Mouse (Mus musculus) heart, postnatal 0 days (tissue): ENCODE measurements around the gene Cdc14a. TPM values are rescaled to one million over a fixed set of nuclear protein-coding genes. Genes with fewer than 3 reads are reported as not detected.

Experiments used
- ATAC-seq: fragments of 200-750 bp; cut with Nextera tagmentation; 2 replicates; pipeline ENCODE4 v1.8.0; 2017; ENCODE audit warnings: low read depth, moderate number of reproducible peaks, moderate library complexity; ENCODE audit not compliant: insufficient read depth
- DNase-seq: peaks from one replicate; pipeline ENCODE4 v3.0.0-alpha.2; 2016; ENCODE audit warnings: low spot score
- H3K27ac ChIP-seq: fragments of 300-500 bp; sonication (generic); 2 replicates; pipeline ENCODE4 v1.5.1; 2014; ENCODE audit warnings: low read depth, mild to moderate bottlenecking
- H3K27me3 ChIP-seq: fragments of 300-500 bp; sonication (generic); 2 replicates; pipeline ENCODE4 v1.6.1; 2014; ENCODE audit warnings: low read length, mixed read lengths; ENCODE audit not compliant: control insufficient read depth, insufficient read depth
- H3K36me3 ChIP-seq: fragments of 300-500 bp; sonication (generic); replicated peaks from 2 replicates; pipeline ENCODE4 v1.6.1; 2014; ENCODE audit warnings: low read length, mixed read lengths; ENCODE audit not compliant: control insufficient read depth, insufficient read depth
- H3K4me1 ChIP-seq: fragments of 300-500 bp; sonication (generic); 2 replicates; pipeline ENCODE4 v1.6.1; 2014; ENCODE audit warnings: antibody characterized with exemption; ENCODE audit not compliant: control insufficient read depth, insufficient read depth
- H3K4me2 ChIP-seq: fragments of 300-500 bp; sonication (generic); 2 replicates; pipeline ENCODE4 v1.6.1; 2014; ENCODE audit warnings: low read depth, mild to moderate bottlenecking, low read length, moderate library complexity
- H3K4me3 ChIP-seq: fragments of 300-500 bp; sonication (generic); 2 replicates; pipeline ENCODE4 v1.5.1; 2014; ENCODE audit warnings: low read depth, low read length
- H3K9ac ChIP-seq: fragments of 300-500 bp; sonication (generic); replicated peaks from 2 replicates; pipeline ENCODE4 v1.6.1; 2014; ENCODE audit warnings: low read depth, low read length, mixed read lengths
- H3K9me3 ChIP-seq: fragments of 300-500 bp; sonication (generic); replicated peaks from 2 replicates; pipeline ENCODE4 v1.6.1; 2016; ENCODE audit warnings: low read length; ENCODE audit not compliant: control insufficient read depth
- CTCF ChIP-seq: IDR thresholded peaks from 2 replicates; pipeline ENCODE4 v1.5.1; 2016; ENCODE audit warnings: antibody characterized with exemption, control low read depth, low read depth
- EP300 ChIP-seq: IDR thresholded peaks from 2 replicates; pipeline ENCODE4 v1.6.1; 2016; ENCODE audit warnings: antibody characterized with exemption, low read depth
- WGBS: fragments of 180-500 bp; shearing (Covaris S2); extraction: QIAGEN DNeasy Blood & Tissue Kit; methylation state at CpG from one replicate; pipeline ENCODE4 v1.1.7; 2014; 5-methylcytosine and 5-hydroxymethylcytosine counted together
- polyA plus RNA-seq: library from polyadenylated mRNA; unstranded; fragments of >200 nt; fragmentation: Nextera tagmentation; extraction: Ambion mirVana; gene quantifications from 2 replicates; pipeline ENCODE4 v1.2.1, GENCODE M21; 2015
- total RNA-seq: library from RNA; depleted of rRNA; stranded (reverse); fragments of >200 nt; gene quantifications from 2 replicates; pipeline ENCODE4 v1.2.3, GENCODE M21; 2014; ENCODE audit warnings: low replicate concordance

The Cdc14a gene
- total and polyA plus RNA-seq, 2 experiments from 2014 or later, result 2.5 to 6.1 TPM

DNA sequence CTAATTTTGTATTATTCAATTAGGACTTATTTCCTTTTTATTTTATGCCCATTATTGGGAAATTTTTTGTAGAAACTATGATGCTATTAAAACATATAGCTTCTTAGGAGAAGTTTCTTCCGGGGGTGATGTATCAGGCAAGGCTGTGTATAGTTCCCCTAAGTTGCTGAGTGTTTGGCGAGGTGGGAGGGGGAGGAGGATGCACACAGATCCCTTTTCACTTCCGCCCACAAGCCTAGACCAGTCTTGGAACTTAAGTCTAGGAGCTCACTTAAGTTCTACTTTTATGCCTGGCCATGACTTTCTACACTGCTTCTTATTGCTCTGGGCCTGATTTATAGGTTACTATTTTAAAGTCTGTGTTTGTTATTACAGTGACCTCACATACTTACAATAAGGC is 26.9 kb upstream of the Cdc14a start:
- Histone ChIP-seq H3K36me3 (no peaks in the 10 kb centered on the region), H3K9me3 (0 out of 2 replicates have a peak, but pooled peaks cover 5% of the 10 kb centered on the region), H3K27ac (no peak overlapping the region), H3K4me2 (no peak overlapping the region), H3K4me1 (no peaks in the 10 kb centered on the region), H3K4me3 (no peak overlapping the region), H3K27me3 (no peaks in the 10 kb centered on the region), H3K9ac (no peak overlapping the region)
- ATAC-seq, result no peak
- WGBS, result 65% methylated on average over 3 of the region's 3 CpGs
- no peak for DNase-seq
- no peak for TF ChIP-seq EP300
- no peak for TF ChIP-seq CTCF

DNA sequence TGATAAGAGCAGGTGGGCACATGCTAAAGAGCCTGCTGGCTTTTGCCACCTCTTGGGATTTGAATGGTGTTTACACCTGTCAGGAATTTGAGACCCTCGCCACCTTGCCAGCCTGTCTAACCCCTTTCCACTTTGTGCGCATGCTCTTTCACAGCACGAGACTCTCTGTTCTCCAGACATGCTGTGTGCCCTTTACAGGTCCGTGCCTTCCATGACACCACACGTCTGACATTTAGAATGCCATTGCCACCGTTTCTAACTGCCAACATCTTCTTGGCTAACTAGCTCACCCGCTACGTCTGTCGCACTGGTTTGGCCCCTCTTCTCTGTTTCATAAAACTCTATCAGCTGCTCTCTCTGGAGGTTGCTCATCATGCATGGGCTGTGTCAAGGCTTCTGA is 20.5 kb upstream of the Cdc14a start:
- no peak for DNase-seq
- Histone ChIP-seq H3K27me3 (no peaks in the 10 kb centered on the region), H3K36me3 (no peaks in the 10 kb centered on the region), H3K4me3 (no peak overlapping the region), H3K9me3 (no peaks in the 10 kb centered on the region), H3K9ac (no peak overlapping the region), H3K4me1 (no peaks in the 10 kb centered on the region), H3K27ac (no peak overlapping the region), H3K4me2 (no peak overlapping the region)
- TF ChIP-seq CTCF (no peak), EP300 (no peak)
- 75% methylated on average over 9 of the region's 9 CpGs for WGBS
- ATAC-seq, result no peak

DNA sequence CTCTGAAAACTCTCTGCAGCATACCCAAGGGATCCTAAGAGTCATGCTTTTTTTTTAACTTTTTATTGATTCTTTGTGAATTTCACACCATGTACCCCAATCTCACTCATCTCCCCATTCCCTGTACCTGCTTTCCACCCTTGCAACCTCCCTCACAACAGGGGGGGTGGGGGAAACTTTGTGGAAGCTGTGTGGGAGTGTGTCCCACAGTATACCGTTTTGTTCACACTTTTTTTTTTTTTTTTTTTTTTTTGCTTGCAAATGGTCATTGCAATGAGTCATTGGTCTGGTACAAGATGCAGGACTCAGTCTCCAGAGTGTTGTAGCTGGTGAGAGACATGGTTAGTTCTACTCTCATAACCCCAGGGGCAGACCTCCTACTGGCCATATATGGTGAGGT is 19.0 kb upstream of the Cdc14a start:
- Histone ChIP-seq H3K36me3 (no peaks in the 10 kb centered on the region), H3K4me2 (no peak overlapping the region), H3K9me3 (no peaks in the 10 kb centered on the region), H3K27ac (no peak overlapping the region), H3K9ac (no peak overlapping the region), H3K27me3 (no peaks in the 10 kb centered on the region), H3K4me1 (no peaks in the 10 kb centered on the region), H3K4me3 (no peak overlapping the region)
- no peak for DNase-seq
- 82% methylated on average over 1 of the region's 1 CpGs for WGBS
- no peak for ATAC-seq
- TF ChIP-seq EP300 (no peak), CTCF (no peak)

DNA sequence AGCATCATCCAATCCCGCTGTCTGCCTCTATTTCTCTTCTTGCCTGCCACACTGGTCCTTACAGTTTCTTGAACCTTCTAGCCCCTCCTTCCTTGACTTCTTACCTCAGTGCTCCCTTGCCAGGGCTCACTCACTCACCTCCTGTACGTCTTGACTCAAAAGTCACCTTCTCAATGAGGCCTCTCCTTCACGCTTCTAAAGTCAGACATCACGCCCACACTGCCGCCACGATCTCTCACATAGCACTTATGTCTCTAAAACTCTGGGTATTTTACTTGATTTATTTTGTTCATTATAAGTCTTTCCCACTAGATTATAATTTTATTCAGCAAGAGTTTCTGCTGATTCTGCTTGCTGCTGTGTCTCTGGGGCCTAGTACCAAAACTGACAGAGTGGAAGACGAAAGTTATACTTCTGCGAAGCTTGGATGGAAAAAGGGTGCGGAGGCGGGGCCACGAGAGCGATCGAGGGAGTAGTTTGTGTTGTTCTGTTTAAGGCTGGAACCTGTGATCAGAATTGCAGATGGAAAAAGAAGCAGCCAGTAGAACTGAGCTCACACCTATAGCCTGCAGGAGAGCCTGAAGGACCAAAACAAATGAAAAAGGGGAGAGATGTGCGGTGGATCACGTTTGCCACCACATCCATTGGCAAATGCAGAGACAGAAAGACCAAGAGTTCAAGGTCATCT is 17.8 kb upstream of the Cdc14a start:
- Histone ChIP-seq H3K27me3 (no peaks in the 10 kb centered on the region), H3K36me3 (no peaks in the 10 kb centered on the region), H3K4me3 (no peak overlapping the region), H3K4me1 (no peaks in the 10 kb centered on the region), H3K9me3 (no peaks in the 10 kb centered on the region), H3K4me2 (no peak overlapping the region), H3K9ac (no peak overlapping the region), H3K27ac (no peak overlapping the region)
- TF ChIP-seq CTCF (no peak), EP300 (no peak)
- DNase-seq (no peak), ATAC-seq (no peak)
- 88% methylated on average over 15 of the region's 15 CpGs for WGBS

DNA sequence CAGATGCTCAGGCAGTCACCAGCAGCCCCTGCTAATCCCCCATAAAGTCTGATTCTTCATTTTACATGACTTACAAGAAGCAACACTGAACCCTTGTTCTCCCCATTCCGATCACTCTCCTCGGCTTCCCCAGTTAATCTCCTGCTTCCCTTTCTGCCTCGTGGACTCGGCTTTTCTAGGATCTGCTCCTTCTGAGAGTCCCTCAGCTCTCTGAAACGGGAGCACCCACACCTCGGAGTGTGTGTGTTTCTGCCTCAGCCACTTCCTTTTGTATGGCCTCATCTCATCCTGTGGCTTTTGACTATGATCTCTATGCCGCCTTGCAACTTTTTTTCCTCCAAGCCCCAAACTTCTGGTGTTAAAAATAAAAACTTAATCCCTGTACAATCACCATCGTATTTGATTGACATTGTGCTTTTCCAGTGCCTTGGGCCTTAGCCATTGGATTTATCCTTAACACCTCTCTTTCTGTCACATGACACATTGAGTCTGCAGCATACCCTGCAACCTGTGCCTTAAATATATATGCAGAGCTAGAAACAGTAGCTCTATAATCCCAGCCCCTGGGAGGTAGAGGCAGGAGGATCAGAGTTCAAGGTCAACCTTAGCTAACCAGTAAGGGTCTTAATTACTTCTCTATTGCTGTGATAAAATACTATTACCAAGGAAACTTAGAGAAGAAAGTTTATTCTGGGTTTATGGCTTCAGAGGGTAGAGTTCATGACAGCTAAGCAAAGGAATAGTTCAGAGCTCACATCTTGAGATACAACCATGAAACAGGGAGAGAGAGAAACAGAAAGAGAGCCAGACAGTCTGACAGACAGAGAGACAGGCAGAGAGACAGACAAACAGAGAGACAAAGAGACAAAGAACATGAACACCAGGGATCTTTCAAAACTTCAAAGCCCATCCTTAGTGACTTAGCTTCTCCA is 16.5 kb upstream of the Cdc14a start:
- H3K36me3 ChIP-seq, result no peaks in the 10 kb centered on the region
- TF ChIP-seq CTCF, result no peak
- TF ChIP-seq EP300, result no peak
- H3K27ac ChIP-seq, result no peak overlapping the region
- no peaks in the 10 kb centered on the region for H3K4me1 ChIP-seq
- H3K4me3 ChIP-seq, result no peak overlapping the region
- H3K9ac ChIP-seq, result no peak overlapping the region
- no peaks in the 10 kb centered on the region for H3K9me3 ChIP-seq
- no peak overlapping the region for H3K4me2 ChIP-seq
- ATAC-seq, result no peak
- DNase-seq, result no peak
- WGBS, result 55% methylated on average over 8 of the region's 8 CpGs
- no peaks in the 10 kb centered on the region for H3K27me3 ChIP-seq
